Mouse (Mus musculus): ENCODE results near the gene Itgb8.

The Itgb8 gene

DNA sequence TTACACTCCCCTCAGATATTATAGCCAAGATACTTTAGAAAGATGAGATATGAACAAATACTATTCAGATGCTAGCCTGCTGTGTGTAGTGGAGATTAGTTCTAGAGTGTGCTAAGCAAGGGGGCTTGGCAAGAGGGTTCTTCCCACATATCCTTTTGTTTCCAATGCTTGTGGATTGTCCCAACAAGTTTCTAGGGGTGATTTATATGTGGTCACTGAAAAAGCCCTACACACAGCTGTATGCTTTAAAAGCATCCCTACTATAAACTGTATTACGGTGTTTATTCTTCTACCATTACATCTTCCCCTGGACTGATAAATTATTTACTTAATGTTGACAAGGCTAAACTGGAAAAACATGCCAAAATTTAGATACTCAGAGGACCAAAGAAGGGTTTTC lies 92.6 kb downstream of the Itgb8 start:
- DNase-seq (ENCODE audit: low spot score), result no peak

DNA sequence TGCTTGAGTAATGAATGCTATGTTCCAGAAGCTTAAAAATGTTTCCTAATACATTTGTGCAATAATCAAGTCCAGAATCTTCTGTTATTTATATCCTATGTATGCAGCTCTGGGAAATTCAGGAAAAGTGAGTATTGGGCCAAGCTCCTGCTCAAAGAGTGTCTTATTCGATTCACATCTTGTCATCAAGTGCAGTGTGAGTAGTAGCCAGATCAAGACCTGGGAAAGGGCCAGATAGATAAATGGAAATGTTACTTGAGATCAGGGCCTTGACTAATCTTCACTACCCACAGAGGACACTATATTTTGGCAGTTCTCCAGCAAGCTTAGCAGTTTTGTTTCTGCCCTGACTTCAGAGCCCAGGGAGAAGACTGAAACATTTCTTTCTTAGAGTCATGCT lies 100.7 kb downstream of the Itgb8 start:
- DNase-seq (ENCODE audit: low spot score), result no peak

DNA sequence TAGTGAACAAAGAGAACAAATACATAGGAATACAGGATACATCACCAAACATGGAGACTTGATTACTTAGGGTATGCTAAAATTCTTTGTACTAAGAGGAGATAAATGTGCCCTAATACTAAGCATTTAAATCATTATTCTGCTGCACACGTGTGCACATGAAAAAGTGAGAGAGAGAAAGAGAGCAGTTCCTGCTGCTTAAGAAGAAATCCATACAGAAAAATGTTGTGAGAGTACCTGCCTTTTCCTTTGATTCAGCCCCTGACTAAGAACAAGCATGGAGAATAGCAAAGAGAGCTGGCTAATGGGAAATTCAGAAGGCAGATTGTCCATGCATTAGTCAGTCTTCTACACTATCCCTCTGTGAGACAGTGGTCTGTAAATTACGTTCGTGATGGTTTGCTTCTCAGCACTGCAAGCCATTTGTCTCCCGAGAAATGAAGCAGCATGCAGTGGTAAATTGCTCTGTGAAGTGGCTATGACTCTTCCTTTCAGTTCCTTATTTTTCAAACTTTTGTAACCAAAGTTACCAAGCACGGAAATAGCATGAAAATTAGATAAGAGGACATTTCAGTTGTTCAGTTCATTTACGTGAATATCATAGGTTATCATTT lies 125.0 kb downstream of the Itgb8 start:
- DNase-seq (ENCODE audit: low spot score), result no peak

DNA sequence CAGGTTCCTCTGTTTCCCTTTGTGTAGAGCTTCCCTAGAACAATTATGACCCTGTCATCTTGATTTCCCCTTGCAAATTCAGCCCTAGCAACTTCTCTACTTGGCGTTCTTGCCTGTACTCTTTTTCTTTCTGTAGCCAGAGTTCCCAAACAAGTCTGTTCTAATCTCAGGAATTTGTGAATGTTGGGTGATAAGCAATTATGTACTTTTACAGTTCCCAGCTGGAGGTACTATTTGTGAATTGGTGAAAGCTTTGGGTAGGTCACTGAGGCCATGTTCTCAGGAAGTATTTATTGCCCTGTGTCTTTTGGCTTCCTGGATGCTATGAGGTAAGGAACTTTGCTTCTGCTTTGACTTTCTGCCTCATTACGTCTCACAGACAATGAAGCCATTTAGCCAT lies 128.5 kb downstream of the Itgb8 start:
- no peak for DNase-seq (ENCODE audit: low spot score)

Data from embryo, embryonic 10 days (tissue).